Mouse (Mus musculus): Measurements from ENCODE around the gene Gfm1. TPM values are rescaled to one million over a fixed set of nuclear protein-coding genes. Genes with fewer than 3 reads are reported as not detected.

Gfm1 gene
- polyA plus RNA-seq, 1 experiment from 2014 or later, result 42.3 TPM

DNA sequence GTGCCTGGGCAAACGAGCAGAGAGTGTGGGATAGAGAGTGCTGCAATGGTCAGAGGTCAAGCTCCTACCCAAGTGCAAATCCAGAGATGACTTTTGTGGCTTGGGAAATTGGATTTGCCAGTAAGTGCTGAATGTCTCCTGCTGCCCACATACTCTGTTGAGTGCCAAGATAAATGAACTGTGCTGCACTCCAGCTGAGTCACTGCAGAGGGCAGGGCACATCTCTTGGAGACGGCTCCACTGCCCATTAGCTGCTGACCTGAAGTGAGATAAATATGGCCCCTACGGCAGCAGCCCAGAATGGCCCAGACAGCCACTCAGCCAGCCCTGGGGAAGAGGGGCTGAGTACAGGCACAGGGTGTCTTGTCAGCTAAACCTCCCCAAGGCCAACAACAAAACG lies 60.3 kb downstream of the Gfm1 start:
- no peak overlapping the region for H3K4me3 ChIP-seq (ENCODE audit: low read length)
- H3K36me3 ChIP-seq (ENCODE audit: control insufficient read depth, insufficient read depth, low read length), result no peaks in the 10 kb centered on the region
- H3K9me3 ChIP-seq (ENCODE audit: control insufficient read depth, low read length), result no peaks in the 10 kb centered on the region
- no peak for ATAC-seq (ENCODE audit: low read depth)
- no peaks in the 10 kb centered on the region for H3K4me1 ChIP-seq (replicated peaks; ENCODE audit: control insufficient read depth, insufficient read depth, low read length)
- no peak overlapping the region for H3K9ac ChIP-seq (ENCODE audit: low read length)
- H3K27ac ChIP-seq (ENCODE audit: low read length), result no peak overlapping the region
- no peak overlapping the region for H3K4me2 ChIP-seq (ENCODE audit: low read depth, low read length)
- no peaks in the 10 kb centered on the region for H3K27me3 ChIP-seq (ENCODE audit: control insufficient read depth, insufficient read depth, low read depth, low read length)
- WGBS, result 27% methylated on average over 4 of the region's 4 CpGs

DNA sequence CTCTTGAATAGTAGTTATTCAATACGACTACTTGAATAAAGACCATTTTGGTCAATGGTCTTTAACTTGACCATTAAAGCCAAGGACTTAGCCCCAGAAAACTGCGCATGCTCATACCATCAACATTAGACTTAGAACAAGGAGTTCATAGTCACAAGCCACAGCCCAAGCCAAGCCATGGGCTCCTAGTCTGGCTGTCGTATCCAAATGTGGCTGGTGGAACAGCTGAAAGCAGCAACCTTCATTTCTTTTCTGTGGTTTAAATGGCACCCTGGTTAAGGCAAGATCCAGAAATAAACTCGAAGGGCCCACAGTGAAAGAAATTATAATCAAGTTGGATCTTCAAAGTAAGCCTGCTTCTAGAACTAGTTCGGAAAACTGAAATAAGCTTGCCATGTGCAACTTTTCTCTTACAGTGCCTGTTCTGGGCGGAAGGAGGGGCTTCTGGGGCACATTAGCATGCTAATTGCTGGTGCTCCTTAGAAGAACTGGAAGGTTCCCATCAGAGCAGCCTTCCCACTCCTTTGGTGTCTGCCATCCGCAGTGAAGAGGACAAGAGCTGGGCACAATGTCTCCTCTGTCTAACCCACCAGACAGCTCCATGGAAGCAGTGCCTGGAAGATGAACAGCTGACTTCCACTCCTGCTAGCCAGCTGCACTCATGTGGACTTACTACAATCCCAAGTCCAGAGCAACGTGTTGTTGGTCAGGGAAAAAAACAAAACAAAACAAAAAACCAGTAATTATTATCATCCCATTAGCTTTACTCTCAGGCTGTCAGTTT lies 62.4 kb downstream of the Gfm1 start:
- no peaks in the 10 kb centered on the region for H3K27me3 ChIP-seq (ENCODE audit: control insufficient read depth, insufficient read depth, low read depth, low read length)
- H3K27ac ChIP-seq (ENCODE audit: low read length), result no peak overlapping the region
- no peaks in the 10 kb centered on the region for H3K36me3 ChIP-seq (ENCODE audit: control insufficient read depth, insufficient read depth, low read length)
- no peak overlapping the region for H3K4me3 ChIP-seq (ENCODE audit: low read length)
- 78% methylated on average over 8 of the region's 8 CpGs for WGBS
- no peak overlapping the region for H3K9ac ChIP-seq (ENCODE audit: low read length)
- H3K4me1 ChIP-seq (replicated peaks; ENCODE audit: control insufficient read depth, insufficient read depth, low read length), result no peaks in the 10 kb centered on the region
- H3K4me2 ChIP-seq (ENCODE audit: low read depth, low read length), result no peak overlapping the region
- no peaks in the 10 kb centered on the region for H3K9me3 ChIP-seq (ENCODE audit: control insufficient read depth, low read length)
- ATAC-seq (ENCODE audit: low read depth), result no peak

DNA sequence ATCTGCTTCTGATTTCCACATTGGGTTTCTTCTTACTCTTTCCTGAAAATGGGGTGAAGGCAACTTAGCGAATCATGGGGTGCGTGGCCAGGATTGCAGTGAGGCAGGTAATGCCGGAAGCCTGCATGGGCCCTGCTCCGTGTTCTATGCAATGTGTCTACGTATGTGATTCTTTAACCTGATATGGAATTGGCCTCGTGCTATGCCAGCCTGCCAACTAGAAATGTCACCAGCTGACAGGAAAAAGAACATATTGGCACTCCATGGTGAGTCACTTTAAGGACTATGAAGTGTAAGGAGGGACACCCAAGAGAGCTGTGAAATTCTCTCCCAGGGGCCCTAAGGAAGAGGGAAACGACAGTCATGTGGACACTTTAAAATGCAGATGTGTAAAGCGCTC lies 63.2 kb downstream of the Gfm1 start:
- no peaks in the 10 kb centered on the region for H3K4me1 ChIP-seq (replicated peaks; ENCODE audit: control insufficient read depth, insufficient read depth, low read length)
- no peaks in the 10 kb centered on the region for H3K36me3 ChIP-seq (ENCODE audit: control insufficient read depth, insufficient read depth, low read length)
- H3K4me2 ChIP-seq (ENCODE audit: low read depth, low read length), result no peak overlapping the region
- no peak overlapping the region for H3K27ac ChIP-seq (ENCODE audit: low read length)
- 85% methylated on average over 8 of the region's 8 CpGs for WGBS
- H3K27me3 ChIP-seq (ENCODE audit: control insufficient read depth, insufficient read depth, low read depth, low read length), result no peaks in the 10 kb centered on the region
- no peaks in the 10 kb centered on the region for H3K9me3 ChIP-seq (ENCODE audit: control insufficient read depth, low read length)
- H3K4me3 ChIP-seq (ENCODE audit: low read length), result no peak overlapping the region
- ATAC-seq (ENCODE audit: low read depth), result no peak
- no peak overlapping the region for H3K9ac ChIP-seq (ENCODE audit: low read length)

DNA sequence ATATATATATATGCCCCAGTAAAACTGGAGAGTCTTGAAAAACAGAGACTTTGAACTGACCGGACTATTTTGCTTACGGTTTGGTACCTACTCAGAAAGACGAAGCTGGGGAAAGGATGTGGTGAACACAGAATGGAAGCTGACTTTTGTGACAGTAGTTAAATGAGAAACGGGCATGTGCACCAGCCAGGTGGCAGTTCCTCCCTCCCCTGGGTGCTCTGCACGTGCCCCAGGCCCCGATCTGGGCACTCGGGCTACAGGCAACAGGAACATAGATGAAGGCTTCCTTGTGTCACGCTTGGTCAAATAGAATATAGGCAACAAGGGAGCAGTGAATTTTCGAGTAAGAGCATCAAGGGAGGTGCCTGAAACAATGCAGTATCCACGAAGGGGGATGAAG lies 66.4 kb downstream of the Gfm1 start:
- no peak overlapping the region for H3K27ac ChIP-seq (ENCODE audit: low read length)
- no peak for ATAC-seq (ENCODE audit: low read depth)
- H3K9ac ChIP-seq (ENCODE audit: low read length), result no peak overlapping the region
- H3K4me2 ChIP-seq (ENCODE audit: low read depth, low read length), result no peak overlapping the region
- no peak overlapping the region for H3K4me3 ChIP-seq (ENCODE audit: low read length)
- H3K27me3 ChIP-seq (ENCODE audit: control insufficient read depth, insufficient read depth, low read depth, low read length), result no peaks in the 10 kb centered on the region
- H3K36me3 ChIP-seq (ENCODE audit: control insufficient read depth, insufficient read depth, low read length), result no peaks in the 10 kb centered on the region
- H3K9me3 ChIP-seq (ENCODE audit: control insufficient read depth, low read length), result no peaks in the 10 kb centered on the region; the same call in 1 of the 2 replicates
- WGBS, result 85% methylated on average over 10 of the region's 10 CpGs
- H3K4me1 ChIP-seq (replicated peaks; ENCODE audit: control insufficient read depth, insufficient read depth, low read length), result no peaks in the 10 kb centered on the region

DNA sequence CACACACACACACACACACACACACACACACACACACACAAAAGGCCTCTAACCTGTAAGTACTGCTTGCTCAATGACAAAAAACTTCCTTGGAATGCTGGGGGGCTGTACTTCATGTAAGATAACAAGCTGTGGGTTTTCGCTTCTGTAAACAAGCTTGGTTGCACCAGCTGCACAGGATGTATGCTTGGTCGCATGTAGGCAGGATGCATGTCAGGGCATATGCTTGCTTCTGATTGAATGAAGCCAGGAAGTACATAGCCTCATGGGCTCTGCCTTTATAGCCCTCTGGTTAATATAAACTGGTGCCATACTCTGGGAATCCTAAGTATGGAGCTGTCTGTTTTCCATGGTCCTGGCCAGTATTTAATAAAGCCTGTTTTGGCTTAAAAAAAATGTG lies 68.1 kb downstream of the Gfm1 start:
- H3K27ac ChIP-seq (ENCODE audit: low read length), result no peak overlapping the region
- H3K4me2 ChIP-seq (ENCODE audit: low read depth, low read length), result no peak overlapping the region
- no peaks in the 10 kb centered on the region for H3K36me3 ChIP-seq (ENCODE audit: control insufficient read depth, insufficient read depth, low read length)
- 46% methylated on average over 2 of the region's 2 CpGs for WGBS
- no peaks in the 10 kb centered on the region for H3K4me1 ChIP-seq (replicated peaks; ENCODE audit: control insufficient read depth, insufficient read depth, low read length)
- H3K9ac ChIP-seq (ENCODE audit: low read length), result no peak overlapping the region
- H3K9me3 ChIP-seq (ENCODE audit: control insufficient read depth, low read length), result no peaks in the 10 kb centered on the region; the same call in 1 of the 2 replicates
- H3K27me3 ChIP-seq (ENCODE audit: control insufficient read depth, insufficient read depth, low read depth, low read length), result no peaks in the 10 kb centered on the region
- no peak for ATAC-seq (ENCODE audit: low read depth)
- no peak overlapping the region for H3K4me3 ChIP-seq (ENCODE audit: low read length)

DNA sequence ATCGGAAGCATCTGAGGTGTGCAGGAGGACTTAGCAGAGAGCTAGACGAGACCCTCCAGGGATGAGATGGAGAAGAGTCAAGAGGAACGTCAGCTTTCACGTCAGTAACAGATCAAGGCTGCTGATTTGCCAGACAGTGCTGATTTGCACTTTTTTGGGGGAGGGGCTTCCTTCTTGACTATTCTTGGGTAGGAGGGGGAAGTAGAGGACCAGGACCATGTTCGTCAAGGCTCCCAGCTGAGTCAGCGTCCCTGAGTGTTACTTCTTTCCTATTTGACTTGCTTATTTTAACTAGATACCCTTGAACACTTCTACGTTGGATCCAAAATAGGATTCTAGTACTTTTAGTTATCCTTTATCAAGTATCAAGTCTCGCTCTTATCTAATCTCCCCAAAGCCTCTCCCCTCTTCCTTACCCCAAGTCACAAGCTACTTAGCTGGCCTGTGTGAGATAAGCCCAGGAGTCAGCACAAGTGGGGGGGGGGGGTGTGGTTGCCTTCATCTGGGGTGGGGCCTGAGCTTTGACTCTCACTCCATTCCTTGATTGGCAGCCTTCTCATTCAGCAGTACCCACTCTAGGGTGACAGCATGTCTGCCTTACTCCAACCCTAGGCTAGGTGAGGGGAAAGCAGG lies 69.0 kb downstream of the Gfm1 start:
- no peaks in the 10 kb centered on the region for H3K4me1 ChIP-seq (replicated peaks; ENCODE audit: control insufficient read depth, insufficient read depth, low read length)
- H3K27me3 ChIP-seq (ENCODE audit: control insufficient read depth, insufficient read depth, low read depth, low read length), result no peaks in the 10 kb centered on the region
- no peak overlapping the region for H3K4me2 ChIP-seq (ENCODE audit: low read depth, low read length)
- no peaks in the 10 kb centered on the region for H3K36me3 ChIP-seq (ENCODE audit: control insufficient read depth, insufficient read depth, low read length)
- 84% methylated on average over 8 of the region's 8 CpGs for WGBS
- no peak overlapping the region for H3K27ac ChIP-seq (ENCODE audit: low read length)
- no peak for ATAC-seq (ENCODE audit: low read depth)
- H3K9ac ChIP-seq (ENCODE audit: low read length), result no peak overlapping the region
- no peak overlapping the region for H3K4me3 ChIP-seq (ENCODE audit: low read length)
- no peaks in the 10 kb centered on the region; the same call in 1 of the 2 replicates for H3K9me3 ChIP-seq (ENCODE audit: control insufficient read depth, low read length)

DNA sequence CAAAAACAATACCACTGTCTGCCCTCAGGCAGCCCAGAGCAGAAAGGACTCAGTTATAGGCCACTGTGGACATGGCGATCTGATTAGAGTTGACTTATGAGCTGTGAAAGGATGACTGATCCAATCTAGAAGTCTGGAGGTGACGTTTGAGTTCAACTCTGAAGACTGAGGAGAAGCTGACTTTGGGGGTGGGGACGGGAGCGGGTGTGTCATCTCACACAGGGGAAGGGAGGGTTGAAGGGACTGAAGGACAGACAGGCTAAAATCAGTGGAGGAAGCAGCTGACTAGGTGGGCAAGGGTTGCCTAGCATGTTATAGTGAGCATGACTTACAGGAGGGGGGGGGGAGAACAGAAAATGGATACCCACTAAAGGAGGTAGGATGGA lies 69.5 kb downstream of the Gfm1 start:
- Histone ChIP-seq H3K9me3 (ENCODE audit: control insufficient read depth, low read length) (no peaks in the 10 kb centered on the region; the same call in 1 of the 2 replicates), H3K4me3 (ENCODE audit: low read length) (no peak overlapping the region), H3K27me3 (ENCODE audit: control insufficient read depth, insufficient read depth, low read depth, low read length) (no peaks in the 10 kb centered on the region), H3K27ac (ENCODE audit: low read length) (no peak overlapping the region), H3K36me3 (ENCODE audit: control insufficient read depth, insufficient read depth, low read length) (no peaks in the 10 kb centered on the region), H3K4me2 (ENCODE audit: low read depth, low read length) (no peak overlapping the region), H3K9ac (ENCODE audit: low read length) (no peak overlapping the region), H3K4me1 (replicated peaks; ENCODE audit: control insufficient read depth, insufficient read depth, low read length) (no peaks in the 10 kb centered on the region)
- whole genome bisulfite sequencing, result 74% methylated on average over 4 of the region's 4 CpGs
- no peak for ATAC-seq (ENCODE audit: low read depth)

DNA sequence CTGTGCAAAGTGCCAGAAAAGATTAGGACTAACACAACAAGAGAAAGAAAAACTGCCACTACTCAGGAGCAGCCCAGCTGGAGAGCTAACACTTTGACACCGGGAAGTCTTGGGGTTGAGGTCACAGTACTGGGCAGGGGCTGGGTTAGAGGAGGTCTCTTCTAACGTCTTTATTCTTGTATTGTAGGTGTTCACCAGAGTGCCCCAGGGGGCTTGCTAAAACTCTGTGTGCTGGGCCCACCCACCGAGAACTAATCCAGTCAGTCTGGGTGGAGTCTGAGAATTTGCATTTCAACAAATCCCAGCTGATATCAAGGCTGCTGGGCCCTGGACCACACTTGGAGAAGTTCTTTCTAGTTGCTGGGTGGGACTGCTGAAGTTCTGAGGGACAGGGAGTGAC lies 74.0 kb downstream of the Gfm1 start:
- no peaks in the 10 kb centered on the region for H3K36me3 ChIP-seq (ENCODE audit: control insufficient read depth, insufficient read depth, low read length)
- no peaks in the 10 kb centered on the region for H3K9me3 ChIP-seq (ENCODE audit: control insufficient read depth, low read length)
- H3K4me3 ChIP-seq (ENCODE audit: low read length), result no peak overlapping the region
- H3K9ac ChIP-seq (ENCODE audit: low read length), result no peak overlapping the region
- H3K27ac ChIP-seq (ENCODE audit: low read length), result no peak overlapping the region
- H3K27me3 ChIP-seq (ENCODE audit: control insufficient read depth, insufficient read depth, low read depth, low read length), result no peaks in the 10 kb centered on the region
- ATAC-seq (ENCODE audit: low read depth), result no peak
- H3K4me1 ChIP-seq (replicated peaks; ENCODE audit: control insufficient read depth, insufficient read depth, low read length), result no peaks in the 10 kb centered on the region
- 16% methylated on average over 3 of the region's 3 CpGs for WGBS
- no peak overlapping the region for H3K4me2 ChIP-seq (ENCODE audit: low read depth, low read length)

DNA sequence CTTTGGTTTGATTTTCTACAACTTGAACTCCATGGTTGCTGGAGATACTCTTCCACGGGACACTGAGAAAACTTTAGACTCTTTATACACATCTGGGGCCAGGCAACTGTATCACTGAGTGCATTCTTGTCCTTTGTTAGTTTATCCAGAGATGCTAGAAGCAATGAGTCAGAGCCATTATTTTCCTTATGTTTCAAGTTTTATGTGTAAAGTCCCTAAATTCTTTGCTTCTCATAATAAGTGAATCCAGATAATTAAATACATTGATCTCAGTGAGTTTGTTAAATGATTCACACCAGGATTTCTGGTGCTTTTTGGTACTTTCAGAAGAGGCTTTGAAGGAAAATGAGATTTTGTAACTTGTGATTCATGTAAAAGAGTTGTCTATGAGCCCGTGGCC lies 75.4 kb downstream of the Gfm1 start:
- Histone ChIP-seq H3K4me2 (ENCODE audit: low read depth, low read length) (no peak overlapping the region), H3K9me3 (ENCODE audit: control insufficient read depth, low read length) (no peaks in the 10 kb centered on the region), H3K9ac (ENCODE audit: low read length) (no peak overlapping the region), H3K27me3 (ENCODE audit: control insufficient read depth, insufficient read depth, low read depth, low read length) (no peaks in the 10 kb centered on the region), H3K27ac (ENCODE audit: low read length) (no peak overlapping the region), H3K4me3 (ENCODE audit: low read length) (no peak overlapping the region), H3K4me1 (replicated peaks; ENCODE audit: control insufficient read depth, insufficient read depth, low read length) (no peaks in the 10 kb centered on the region), H3K36me3 (ENCODE audit: control insufficient read depth, insufficient read depth, low read length) (no peaks in the 10 kb centered on the region)
- no peak for ATAC-seq (ENCODE audit: low read depth)
- 82% methylated on average over 2 of the region's 2 CpGs for WGBS

All from lung, embryonic 16.5 days (tissue).